Mouse (Mus musculus) midbrain, embryonic 15.5 days (tissue): ENCODE results near the gene Plcb1. TPM values are rescaled to one million over a fixed set of nuclear protein-coding genes. Genes with fewer than 3 reads are reported as not detected.
A peak's percentile ranks its signal among the peaks of the same experiment; 100 is the strongest.

ENCODE experiments used
- ATAC-seq: fragments of 200-750 bp; cut with Nextera tagmentation; replicated peaks from 2 replicates; pipeline ENCODE4 v1.8.0; 2017; ENCODE audit warnings: moderate TSS enrichment
- H3K27ac ChIP-seq: fragments of 300-500 bp; sonication (generic); 2 replicates; pipeline ENCODE4 v1.5.1; 2015; ENCODE audit warnings: mild to moderate bottlenecking, inconsistent platforms
- H3K27me3 ChIP-seq: fragments of 300-500 bp; sonication (generic); replicated peaks from 2 replicates; pipeline ENCODE4 v1.6.1; 2015; ENCODE audit warnings: inconsistent platforms
- H3K36me3 ChIP-seq: fragments of 300-500 bp; sonication (generic); replicated peaks from 2 replicates; pipeline ENCODE4 v1.6.1; 2015; ENCODE audit warnings: inconsistent platforms
- H3K4me1 ChIP-seq: fragments of 300-500 bp; sonication (generic); 2 replicates; pipeline ENCODE4 v1.6.1; 2015; ENCODE audit warnings: inconsistent platforms
- H3K4me2 ChIP-seq: fragments of 300-500 bp; sonication (generic); 2 replicates; pipeline ENCODE4 v1.6.1; 2015; ENCODE audit warnings: inconsistent platforms, mild to moderate bottlenecking, moderate library complexity
- H3K4me3 ChIP-seq: fragments of 300-500 bp; sonication (generic); 2 replicates; pipeline ENCODE4 v1.5.1; 2015; ENCODE audit warnings: mild to moderate bottlenecking, inconsistent platforms
- H3K9ac ChIP-seq: fragments of 300-500 bp; sonication (generic); 2 replicates; pipeline ENCODE4 v1.6.1; 2015; ENCODE audit warnings: mild to moderate bottlenecking, inconsistent platforms
- H3K9me3 ChIP-seq: fragments of 300-500 bp; sonication (generic); 2 replicates; pipeline ENCODE4 v1.6.1; 2016; ENCODE audit warnings: inconsistent platforms
- WGBS: fragments of 180-500 bp; shearing (Covaris S2); methylation state at CpG from one replicate; pipeline ENCODE4 v1.1.7; 2015; ENCODE audit warnings: mixed read lengths; 5-methylcytosine and 5-hydroxymethylcytosine counted together
- polyA plus RNA-seq: library from polyadenylated mRNA; unstranded; fragments of >200 nt; fragmentation: Nextera tagmentation; extraction: Ambion mirVana; gene quantifications from 2 replicates; pipeline ENCODE4 v1.2.1, GENCODE M21; 2015

Gene Plcb1
- polyA plus RNA-seq, 1 experiment from 2014 or later: 38.0 TPM

- 83% methylated on average over 2 of the region's 2 CpGs for WGBS
- Histone ChIP-seq H3K9ac (no peak overlapping the region), H3K27ac (no peak overlapping the region), H3K36me3 (no peaks in the 10 kb centered on the region), H3K4me3 (no peak overlapping the region), H3K9me3 (no peaks in the 10 kb centered on the region), H3K4me1 (no peaks in the 10 kb centered on the region), H3K4me2 (no peak overlapping the region), H3K27me3 (no peaks in the 10 kb centered on the region)
- no peak for ATAC-seq
Observed at GRCm38 (mm10) chr2:135263943-135264342, 478.1 kb downstream of the Plcb1 start.

- H3K36me3 ChIP-seq: no peaks in the 10 kb centered on the region
- H3K4me1 ChIP-seq: no peaks in the 10 kb centered on the region
- no peak overlapping the region for H3K4me2 ChIP-seq
- H3K27me3 ChIP-seq: no peaks in the 10 kb centered on the region
- H3K27ac ChIP-seq: no peak overlapping the region
- no peak overlapping the region for H3K9ac ChIP-seq
- H3K9me3 ChIP-seq: no peaks in the 10 kb centered on the region
- WGBS: 90% methylated on average over 5 of the region's 5 CpGs
- no peak for ATAC-seq
- no peak overlapping the region for H3K4me3 ChIP-seq
Observed at GRCm38 (mm10) chr2:135274949-135275348, 489.1 kb downstream of the Plcb1 start.

GRCm38 (mm10) chr2:135278506-135278905, 492.6 kb downstream of the Plcb1 start:
- Histone ChIP-seq H3K4me2 (no peak overlapping the region), H3K27me3 (no peaks in the 10 kb centered on the region), H3K27ac (no peak overlapping the region), H3K9ac (no peak overlapping the region), H3K4me1 (no peaks in the 10 kb centered on the region), H3K4me3 (no peak overlapping the region), H3K36me3 (no peaks in the 10 kb centered on the region), H3K9me3 (no peaks in the 10 kb centered on the region)
- WGBS: 48% methylated on average over 3 of the region's 3 CpGs
- ATAC-seq: peak; percentile 76; the same call in 1 of the 2 replicates

GRCm38 (mm10) chr2:135279026-135279425, 493.2 kb downstream of the Plcb1 start:
- WGBS: 56% methylated on average over 6 of the region's 6 CpGs
- Histone ChIP-seq H3K27ac (peak overlapping the region; percentile 16; the same call in 1 of the 2 replicates), H3K4me2 (no peak overlapping the region), H3K9ac (no peak overlapping the region), H3K27me3 (no peaks in the 10 kb centered on the region), H3K4me1 (no peaks in the 10 kb centered on the region), H3K4me3 (no peak overlapping the region), H3K36me3 (no peaks in the 10 kb centered on the region), H3K9me3 (no peaks in the 10 kb centered on the region)
- ATAC-seq: no peak

- H3K36me3 ChIP-seq: no peaks in the 10 kb centered on the region
- H3K9ac ChIP-seq: no peak overlapping the region
- no peaks in the 10 kb centered on the region for H3K27me3 ChIP-seq
- H3K4me1 ChIP-seq: no peaks in the 10 kb centered on the region
- no peaks in the 10 kb centered on the region for H3K9me3 ChIP-seq
- no peak overlapping the region for H3K4me2 ChIP-seq
- no peak for ATAC-seq
- 69% methylated on average over 3 of the region's 3 CpGs for WGBS
- no peak overlapping the region for H3K4me3 ChIP-seq
- H3K27ac ChIP-seq: no peak overlapping the region
Observed at GRCm38 (mm10) chr2:135283783-135284182, 497.9 kb downstream of the Plcb1 start.

- no peak for ATAC-seq
- no peak overlapping the region for H3K27ac ChIP-seq
- no peaks in the 10 kb centered on the region for H3K9me3 ChIP-seq
- H3K36me3 ChIP-seq: no peaks in the 10 kb centered on the region
- no peak overlapping the region for H3K4me3 ChIP-seq
- H3K4me2 ChIP-seq: no peak overlapping the region
- no peak overlapping the region for H3K9ac ChIP-seq
- H3K27me3 ChIP-seq: no peaks in the 10 kb centered on the region
- peaks cover 9% of the 10 kb centered on the region; the same call in 1 of the 2 replicates for H3K4me1 ChIP-seq
- 91% methylated on average over 8 of the region's 8 CpGs for WGBS
Observed at GRCm38 (mm10) chr2:135296184-135296769, 510.4 kb downstream of the Plcb1 start.

GRCm38 (mm10) chr2:135300480-135300879, 514.6 kb downstream of the Plcb1 start:
- no peaks in the 10 kb centered on the region for H3K9me3 ChIP-seq
- WGBS: 83% methylated on average over 1 of the region's 1 CpGs
- ATAC-seq: no peak

GRCm38 (mm10) chr2:135302483-135302882, 516.6 kb downstream of the Plcb1 start:
- no peak overlapping the region for H3K4me2 ChIP-seq
- no peaks in the 10 kb centered on the region for H3K9me3 ChIP-seq
- H3K36me3 ChIP-seq: no peaks in the 10 kb centered on the region
- WGBS: 89% methylated on average over 2 of the region's 2 CpGs
- H3K27ac ChIP-seq: no peak overlapping the region
- H3K4me1 ChIP-seq: peaks cover 20% of the 10 kb centered on the region
- H3K9ac ChIP-seq: no peak overlapping the region
- H3K4me3 ChIP-seq: no peak overlapping the region
- ATAC-seq: no peak
- H3K27me3 ChIP-seq: no peaks in the 10 kb centered on the region

More at GRCm38 (mm10) chr2:135300480-135300879, 514.6 kb downstream of the Plcb1 start:
- Histone ChIP-seq H3K4me2 (no peak overlapping the region), H3K9ac (no peak overlapping the region), H3K36me3 (no peaks in the 10 kb centered on the region), H3K27me3 (no peaks in the 10 kb centered on the region), H3K27ac (no peak overlapping the region), H3K4me1 (peaks cover 9% of the 10 kb centered on the region; the same call in 1 of the 2 replicates), H3K4me3 (no peak overlapping the region)

GRCm38 (mm10) chr2:135305186-135305585, 519.3 kb downstream of the Plcb1 start:
- 80% methylated on average over 3 of the region's 3 CpGs for WGBS

GRCm38 (mm10) chr2:135305736-135306471, 520.0 kb downstream of the Plcb1 start:
- Histone ChIP-seq H3K4me1 (peaks cover 11% of the 10 kb centered on the region; the same call in 1 of the 2 replicates), H3K9me3 (no peaks in the 10 kb centered on the region), H3K4me2 (no peak overlapping the region), H3K27ac (peak overlapping the region; percentile 48), H3K4me3 (no peak overlapping the region), H3K36me3 (no peaks in the 10 kb centered on the region), H3K27me3 (no peaks in the 10 kb centered on the region), H3K9ac (no peak overlapping the region)
- peak; percentile 76 for ATAC-seq
- 31% methylated on average over 7 of the region's 7 CpGs for WGBS

More at GRCm38 (mm10) chr2:135305186-135305585, 519.3 kb downstream of the Plcb1 start:
- Histone ChIP-seq H3K4me2 (no peak overlapping the region), H3K4me3 (no peak overlapping the region), H3K4me1 (peaks cover 11% of the 10 kb centered on the region; the same call in 1 of the 2 replicates), H3K9ac (no peak overlapping the region), H3K36me3 (no peaks in the 10 kb centered on the region), H3K27ac (no peak overlapping the region), H3K27me3 (no peaks in the 10 kb centered on the region), H3K9me3 (no peaks in the 10 kb centered on the region)
- ATAC-seq: peak; percentile 40; the same call in 1 of the 2 replicates

- 3% methylated on average over 2 of the region's 2 CpGs for WGBS
- no peak overlapping the region for H3K4me2 ChIP-seq
- H3K9me3 ChIP-seq: no peaks in the 10 kb centered on the region
- H3K4me3 ChIP-seq: no peak overlapping the region
- peak; percentile 65 for ATAC-seq
- peak overlapping the region; percentile 48 for H3K27ac ChIP-seq
- H3K9ac ChIP-seq: no peak overlapping the region
- no peaks in the 10 kb centered on the region for H3K27me3 ChIP-seq
- H3K36me3 ChIP-seq: no peaks in the 10 kb centered on the region
- H3K4me1 ChIP-seq: peaks cover 11% of the 10 kb centered on the region; the same call in 1 of the 2 replicates
Observed at GRCm38 (mm10) chr2:135306472-135306771, 520.6 kb downstream of the Plcb1 start.

- WGBS: 54% methylated on average over 4 of the region's 4 CpGs
- no peak overlapping the region for H3K27ac ChIP-seq
- no peaks in the 10 kb centered on the region for H3K9me3 ChIP-seq
- ATAC-seq: no peak
- peaks cover 11% of the 10 kb centered on the region; the same call in 1 of the 2 replicates for H3K4me1 ChIP-seq
- no peaks in the 10 kb centered on the region for H3K36me3 ChIP-seq
- H3K9ac ChIP-seq: no peak overlapping the region
- no peaks in the 10 kb centered on the region for H3K27me3 ChIP-seq
- H3K4me2 ChIP-seq: no peak overlapping the region
- H3K4me3 ChIP-seq: no peak overlapping the region
Observed at GRCm38 (mm10) chr2:135307787-135308186, 521.9 kb downstream of the Plcb1 start.

- no peaks in the 10 kb centered on the region for H3K9me3 ChIP-seq
- H3K36me3 ChIP-seq: no peaks in the 10 kb centered on the region
- H3K4me2 ChIP-seq: no peak overlapping the region
- H3K27ac ChIP-seq: no peak overlapping the region
- H3K9ac ChIP-seq: no peak overlapping the region
- H3K27me3 ChIP-seq: no peaks in the 10 kb centered on the region
- no peak for ATAC-seq
- H3K4me1 ChIP-seq: no peaks in the 10 kb centered on the region
- 87% methylated on average over 3 of the region's 3 CpGs for WGBS
- H3K4me3 ChIP-seq: no peak overlapping the region
Observed at GRCm38 (mm10) chr2:135315980-135316379, 530.1 kb downstream of the Plcb1 start.
